Mouse (Mus musculus): ENCODE measurements around the gene Tmtc2. TPM values are rescaled to one million over a fixed set of nuclear protein-coding genes. Genes with fewer than 3 reads are reported as not detected.

Tmtc2 gene
- polyA plus RNA-seq, 1 experiment from 2014 or later = 8.1 TPM

GRCm38 (mm10) chr10:105532747-105533146 is 41.5 kb downstream of the Tmtc2 start:
- Histone ChIP-seq H3K4me2 (ENCODE audit: low read depth, low read length) (no peak overlapping the region), H3K4me1 (replicated peaks; ENCODE audit: control insufficient read depth, insufficient read depth, low read length) (0 out of 2 replicates have a peak, but pooled peaks cover 2% of the 10 kb centered on the region), H3K27ac (ENCODE audit: low read length) (no peak overlapping the region), H3K36me3 (ENCODE audit: control insufficient read depth, insufficient read depth, low read length) (no peaks in the 10 kb centered on the region), H3K9ac (ENCODE audit: low read length) (no peak overlapping the region), H3K27me3 (ENCODE audit: control insufficient read depth, insufficient read depth, low read depth, low read length) (no peaks in the 10 kb centered on the region), H3K9me3 (ENCODE audit: control insufficient read depth, low read length) (no peaks in the 10 kb centered on the region), H3K4me3 (ENCODE audit: low read length) (no peak overlapping the region)
- 54% methylated on average over 7 of the region's 7 CpGs for WGBS
- peak; percentile 60 for ATAC-seq (ENCODE audit: low read depth)

- Histone ChIP-seq H3K27me3 (ENCODE audit: control insufficient read depth, insufficient read depth, low read depth, low read length) (no peaks in the 10 kb centered on the region), H3K36me3 (ENCODE audit: control insufficient read depth, insufficient read depth, low read length) (no peaks in the 10 kb centered on the region), H3K4me3 (ENCODE audit: low read length) (no peak overlapping the region), H3K4me2 (ENCODE audit: low read depth, low read length) (no peak overlapping the region), H3K9me3 (ENCODE audit: control insufficient read depth, low read length) (no peaks in the 10 kb centered on the region), H3K4me1 (replicated peaks; ENCODE audit: control insufficient read depth, insufficient read depth, low read length) (0 out of 2 replicates have a peak, but pooled peaks cover 2% of the 10 kb centered on the region), H3K9ac (ENCODE audit: low read length) (no peak overlapping the region), H3K27ac (ENCODE audit: low read length) (no peak overlapping the region)
- no peak for ATAC-seq (ENCODE audit: low read depth)
- 77% methylated on average over 5 of the region's 5 CpGs for WGBS
Measured at GRCm38 (mm10) chr10:105532019-105532525, 42.2 kb downstream of the Tmtc2 start.

GRCm38 (mm10) chr10:105531080-105531894 is 43.0 kb downstream of the Tmtc2 start:
- Histone ChIP-seq H3K4me3 (ENCODE audit: low read length) (no peak overlapping the region), H3K36me3 (ENCODE audit: control insufficient read depth, insufficient read depth, low read length) (no peaks in the 10 kb centered on the region), H3K27me3 (ENCODE audit: control insufficient read depth, insufficient read depth, low read depth, low read length) (no peaks in the 10 kb centered on the region), H3K4me1 (replicated peaks; ENCODE audit: control insufficient read depth, insufficient read depth, low read length) (peaks cover 5% of the 10 kb centered on the region; the same call in 1 of the 2 replicates), H3K4me2 (ENCODE audit: low read depth, low read length) (peak overlapping the region; percentile 20; the same call in 1 of the 2 replicates), H3K27ac (ENCODE audit: low read length) (no peak overlapping the region), H3K9me3 (ENCODE audit: control insufficient read depth, low read length) (no peaks in the 10 kb centered on the region), H3K9ac (ENCODE audit: low read length) (no peak overlapping the region)
- ATAC-seq (ENCODE audit: low read depth) = no peak; the same call in 1 of the 2 replicates
- WGBS = 60% methylated on average over 9 of the region's 9 CpGs

GRCm38 (mm10) chr10:105523405-105524088 is 50.7 kb downstream of the Tmtc2 start:
- ATAC-seq (ENCODE audit: low read depth) = peak; percentile 71
- Histone ChIP-seq H3K4me1 (replicated peaks; ENCODE audit: control insufficient read depth, insufficient read depth, low read length) (peaks cover 21% of the 10 kb centered on the region), H3K27me3 (ENCODE audit: control insufficient read depth, insufficient read depth, low read depth, low read length) (no peaks in the 10 kb centered on the region), H3K9me3 (ENCODE audit: control insufficient read depth, low read length) (no peaks in the 10 kb centered on the region), H3K27ac (ENCODE audit: low read length) (peak overlapping the region; percentile 65), H3K9ac (ENCODE audit: low read length) (no peak overlapping the region), H3K4me2 (ENCODE audit: low read depth, low read length) (peak overlapping the region; percentile 32; the same call in 1 of the 2 replicates), H3K4me3 (ENCODE audit: low read length) (no peak overlapping the region), H3K36me3 (ENCODE audit: control insufficient read depth, insufficient read depth, low read length) (no peaks in the 10 kb centered on the region)
- 13% methylated on average over 8 of the region's 8 CpGs for WGBS

GRCm38 (mm10) chr10:105522431-105522830 is 51.8 kb downstream of the Tmtc2 start:
- Histone ChIP-seq H3K9me3 (ENCODE audit: control insufficient read depth, low read length) (no peaks in the 10 kb centered on the region), H3K4me1 (replicated peaks; ENCODE audit: control insufficient read depth, insufficient read depth, low read length) (peaks cover 21% of the 10 kb centered on the region), H3K9ac (ENCODE audit: low read length) (no peak overlapping the region), H3K27me3 (ENCODE audit: control insufficient read depth, insufficient read depth, low read depth, low read length) (no peaks in the 10 kb centered on the region), H3K27ac (ENCODE audit: low read length) (peak overlapping the region; percentile 39; the same call in 1 of the 2 replicates), H3K36me3 (ENCODE audit: control insufficient read depth, insufficient read depth, low read length) (no peaks in the 10 kb centered on the region), H3K4me3 (ENCODE audit: low read length) (no peak overlapping the region), H3K4me2 (ENCODE audit: low read depth, low read length) (no peak overlapping the region)
- ATAC-seq (ENCODE audit: low read depth) = peak; percentile 68
- 38% methylated on average over 7 of the region's 7 CpGs for WGBS

GRCm38 (mm10) chr10:105519154-105519806 is 55.0 kb downstream of the Tmtc2 start:
- WGBS = 77% methylated on average over 6 of the region's 6 CpGs
- no peaks in the 10 kb centered on the region for H3K9me3 ChIP-seq (ENCODE audit: control insufficient read depth, low read length)
- H3K4me2 ChIP-seq (ENCODE audit: low read depth, low read length) = no peak overlapping the region
- H3K36me3 ChIP-seq (ENCODE audit: control insufficient read depth, insufficient read depth, low read length) = no peaks in the 10 kb centered on the region
- H3K9ac ChIP-seq (ENCODE audit: low read length) = no peak overlapping the region
- no peak for ATAC-seq (ENCODE audit: low read depth)
- H3K27me3 ChIP-seq (ENCODE audit: control insufficient read depth, insufficient read depth, low read depth, low read length) = no peaks in the 10 kb centered on the region
- H3K27ac ChIP-seq (ENCODE audit: low read length) = no peak overlapping the region
- peaks cover 19% of the 10 kb centered on the region for H3K4me1 ChIP-seq (replicated peaks; ENCODE audit: control insufficient read depth, insufficient read depth, low read length)
- H3K4me3 ChIP-seq (ENCODE audit: low read length) = no peak overlapping the region

- Histone ChIP-seq H3K4me1 (replicated peaks; ENCODE audit: control insufficient read depth, insufficient read depth, low read length) (peaks cover 11% of the 10 kb centered on the region), H3K4me3 (ENCODE audit: low read length) (no peak overlapping the region), H3K4me2 (ENCODE audit: low read depth, low read length) (no peak overlapping the region), H3K36me3 (ENCODE audit: control insufficient read depth, insufficient read depth, low read length) (no peaks in the 10 kb centered on the region), H3K27ac (ENCODE audit: low read length) (no peak overlapping the region), H3K27me3 (ENCODE audit: control insufficient read depth, insufficient read depth, low read depth, low read length) (no peaks in the 10 kb centered on the region), H3K9me3 (ENCODE audit: control insufficient read depth, low read length) (no peaks in the 10 kb centered on the region), H3K9ac (ENCODE audit: low read length) (no peak overlapping the region)
- 85% methylated on average over 9 of the region's 9 CpGs for WGBS
- ATAC-seq (ENCODE audit: low read depth) = no peak
Measured at GRCm38 (mm10) chr10:105518144-105518543, 56.1 kb downstream of the Tmtc2 start.

GRCm38 (mm10) chr10:105513777-105514322 is 60.4 kb downstream of the Tmtc2 start:
- Histone ChIP-seq H3K27me3 (ENCODE audit: control insufficient read depth, insufficient read depth, low read depth, low read length) (no peaks in the 10 kb centered on the region), H3K9ac (ENCODE audit: low read length) (no peak overlapping the region), H3K4me1 (replicated peaks; ENCODE audit: control insufficient read depth, insufficient read depth, low read length) (peaks cover 5% of the 10 kb centered on the region; the same call in 1 of the 2 replicates), H3K27ac (ENCODE audit: low read length) (peak overlapping the region; percentile 53), H3K36me3 (ENCODE audit: control insufficient read depth, insufficient read depth, low read length) (no peaks in the 10 kb centered on the region), H3K4me3 (ENCODE audit: low read length) (no peak overlapping the region), H3K9me3 (ENCODE audit: control insufficient read depth, low read length) (no peaks in the 10 kb centered on the region), H3K4me2 (ENCODE audit: low read depth, low read length) (0 out of 2 replicates have a peak overlapping the region, but pooled peaks have one; percentile 4)
- ATAC-seq (ENCODE audit: low read depth) = peak; percentile 51
- 64% methylated on average over 7 of the region's 7 CpGs for WGBS

All from lung, embryonic 16.5 days (tissue).